Mouse (Mus musculus) spleen, postnatal 14 days (tissue): ENCODE data around the gene Hexim2.

Experiments
- DNase-seq, 2 experiments: peaks; one replicate each; pipeline ENCODE4 v3.0.0; 2021 to 2022; ENCODE audit warnings: low spot score in 2 of 2

The Hexim2 gene

GRCm38 (mm10) chr11:103111881-103112551 is 20.2 kb upstream of the Hexim2 start:
- DNase-seq = no peak

- DNase-seq = no peak
These were observed 19.7 kb upstream of the Hexim2 start for GRCm38 (mm10) chr11:103112552-103112912.

- DNase-seq = no peak
These were observed 19.2 kb upstream of the Hexim2 start for GRCm38 (mm10) chr11:103113005-103113404.

GRCm38 (mm10) chr11:103113771-103114170 is 18.5 kb upstream of the Hexim2 start:
- DNase-seq = no peak

GRCm38 (mm10) chr11:103114270-103114943 is 17.8 kb upstream of the Hexim2 start:
- no peak for DNase-seq

GRCm38 (mm10) chr11:103115163-103116007 is 16.8 kb upstream of the Hexim2 start:
- peak; percentile 68 to 69 for DNase-seq

- peak; percentile 100 for DNase-seq
These were observed 16.0 kb upstream of the Hexim2 start, which contains the start of gene Hexim1 for GRCm38 (mm10) chr11:103116008-103116818. Hexim1 (plus strand) TSS chr11:103116231.

- DNase-seq = peak; percentile 65 to 75
These were observed 15.2 kb upstream of the Hexim2 start for GRCm38 (mm10) chr11:103116959-103117590.

- DNase-seq = no peak
These were observed 14.6 kb upstream of the Hexim2 start for GRCm38 (mm10) chr11:103117591-103118009.

- DNase-seq = no peak
These were observed 13.4 kb upstream of the Hexim2 start for GRCm38 (mm10) chr11:103118866-103119265.

GRCm38 (mm10) chr11:103119609-103120008 is 12.6 kb upstream of the Hexim2 start:
- DNase-seq = no peak

GRCm38 (mm10) chr11:103120315-103120714 is 11.9 kb upstream of the Hexim2 start:
- DNase-seq = no peak

- DNase-seq = peak; percentile 100
These were observed 587 bp downstream of the Hexim2 start for GRCm38 (mm10) chr11:103132576-103133455.

GRCm38 (mm10) chr11:103133456-103134185 is 1.4 kb downstream of the Hexim2 start:
- no peak for DNase-seq

GRCm38 (mm10) chr11:103134221-103134620 is 2.0 kb downstream of the Hexim2 start:
- no peak for DNase-seq

GRCm38 (mm10) chr11:103136039-103136577 is 3.9 kb downstream of the Hexim2 start:
- no peak for DNase-seq

GRCm38 (mm10) chr11:103139951-103140762 is 7.9 kb downstream of the Hexim2 start:
- no peak for DNase-seq

- DNase-seq = no peak
These were observed 8.5 kb downstream of the Hexim2 start for GRCm38 (mm10) chr11:103140763-103141100.
